Mouse (Mus musculus): ENCODE measurements at regions not wholly inside any gene's neighbourhood (a gene's known extent, or its start where the extent isn't known, plus 50 kb on each side); places are given as distances from the start of the nearest gene placed in this dataset.
"Not testable (repeated sequence)": the region's sequence is repeated elsewhere in the genome, so short reads cannot be mapped to it uniquely, and the experiment has no call there.

GRCm38 (mm10) chr13:72166225-72166624, 202.7 kb upstream of the Irx1 start:
- DNase-seq (ENCODE audit: extremely low spot score in 1 of 2, low spot score in 2 of 2) = no peak
- intact Hi-C loops (cut with DNase I) = no loop called here

DNA sequence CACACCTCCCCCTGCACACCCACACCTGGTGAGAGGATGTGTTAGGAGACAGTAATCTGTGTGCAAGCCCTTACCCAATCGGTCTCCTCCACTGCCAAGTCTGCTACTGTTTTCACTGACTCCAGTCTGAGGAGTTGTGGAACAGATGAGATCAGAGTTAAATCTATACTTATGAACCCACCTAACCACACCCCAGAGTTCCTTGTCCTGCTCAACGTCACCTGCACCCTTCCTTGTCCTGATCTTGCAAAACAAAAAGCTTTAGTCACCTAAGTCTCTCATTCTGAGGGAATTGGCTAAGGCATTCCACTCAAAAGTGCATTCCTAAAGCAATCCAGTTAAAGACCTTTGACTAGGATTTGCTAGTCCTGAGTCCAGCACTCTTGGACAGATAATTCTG, 203.9 kb upstream of the Irx1 start:
- DNase-seq (ENCODE audit: extremely low spot score in 1 of 2, low spot score in 2 of 2) = no peak
- intact Hi-C loops (cut with DNase I) = no loop called here

DNA sequence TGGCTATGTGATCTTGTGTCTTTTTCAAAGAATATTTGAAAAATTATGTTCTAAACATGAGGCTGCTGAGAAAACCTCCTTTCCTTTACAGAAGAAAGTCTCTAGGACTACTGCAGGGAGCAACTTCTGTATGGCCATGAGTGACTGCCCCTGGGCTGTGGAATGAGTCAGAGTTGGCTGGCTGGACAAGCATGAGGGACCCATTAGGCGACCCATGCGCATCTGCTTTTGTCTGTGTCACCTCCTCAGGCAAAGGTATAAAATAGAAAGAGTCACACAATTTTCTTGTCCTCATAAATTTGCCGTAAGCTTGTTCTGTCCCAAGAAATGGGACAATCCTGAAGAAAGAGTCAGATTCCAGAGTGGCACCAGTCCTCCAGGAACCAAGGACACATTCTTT, 220.1 kb upstream of the Irx1 start:
- intact Hi-C loops (cut with DNase I) = no loop called here
- no peak for DNase-seq (ENCODE audit: extremely low spot score in 1 of 2, low spot score in 2 of 2)

DNA sequence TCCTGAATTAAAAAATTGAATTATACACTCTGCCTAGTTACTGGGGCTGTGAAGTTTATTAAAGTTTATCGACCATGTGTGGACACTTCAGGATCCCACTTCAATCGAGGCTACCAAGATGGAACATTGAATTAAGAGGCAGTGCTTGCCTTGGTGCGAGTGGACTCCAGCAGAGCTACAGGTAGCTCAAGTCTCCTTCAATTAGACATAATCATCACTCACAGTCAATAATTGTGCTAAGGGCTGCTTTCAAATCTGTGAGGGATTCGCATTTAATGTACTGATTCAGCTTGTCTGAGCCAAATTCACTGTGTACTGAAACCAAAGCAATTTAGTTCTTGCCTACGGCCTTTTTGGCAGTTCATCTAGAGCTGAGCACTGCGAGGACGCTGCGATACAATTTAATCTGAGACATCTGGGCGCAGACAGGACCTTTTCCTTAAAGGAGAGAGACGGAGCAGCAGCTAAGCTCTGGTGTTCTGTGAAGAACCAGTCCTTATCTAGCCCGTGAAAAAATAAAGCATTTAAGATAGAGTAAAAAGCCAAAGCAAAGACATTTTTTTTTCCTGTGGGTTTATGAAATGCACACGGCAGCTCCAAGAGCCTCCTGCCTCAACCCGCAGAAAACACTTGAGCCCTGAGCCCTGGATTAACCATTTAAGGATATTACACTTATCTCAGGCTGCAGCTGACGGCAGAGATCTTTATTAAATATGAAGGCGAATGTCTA, 220.8 kb upstream of the Irx1 start:
- intact Hi-C loops (cut with DNase I) = no loop called here
- no peak for DNase-seq (ENCODE audit: extremely low spot score in 1 of 2, low spot score in 2 of 2)

- intact Hi-C loops (cut with DNase I) = no loop called here
- no peak for DNase-seq (ENCODE audit: extremely low spot score in 1 of 2, low spot score in 2 of 2)
These were observed 221.3 kb upstream of the Irx1 start for GRCm38 (mm10) chr13:72184846-72185118.

DNA sequence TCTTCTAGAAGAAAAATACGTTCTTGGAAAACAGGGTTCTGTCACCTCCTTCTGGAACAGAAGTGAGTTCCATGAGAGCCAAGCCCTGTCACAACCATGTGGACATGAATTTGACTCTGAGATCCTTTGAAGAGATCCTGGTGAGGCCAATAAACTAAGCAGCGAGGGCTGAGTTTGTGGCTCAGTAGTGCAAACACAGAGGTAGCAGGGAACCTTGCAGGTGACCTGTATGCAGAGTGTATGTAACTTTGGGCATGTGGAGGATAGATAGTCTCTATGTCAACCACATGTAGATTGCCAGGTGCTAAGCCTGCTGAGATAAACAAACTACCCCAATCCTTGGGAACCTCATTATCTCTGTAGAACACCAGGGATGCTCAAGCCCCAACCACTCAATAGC, 232.4 kb upstream of the Irx1 start:
- DNase-seq (ENCODE audit: extremely low spot score in 1 of 2, low spot score in 2 of 2) = no peak
- intact Hi-C loops (cut with DNase I) = no loop called here

GRCm38 (mm10) chr13:72198341-72199105, 235.0 kb upstream of the Irx1 start:
- DNase-seq (ENCODE audit: extremely low spot score in 1 of 2, low spot score in 2 of 2) = no peak
- intact Hi-C loops (cut with DNase I) = no loop called here

- intact Hi-C loops (cut with DNase I) = no loop called here
- no peak for DNase-seq (ENCODE audit: extremely low spot score in 1 of 2, low spot score in 2 of 2)
These were observed 246.0 kb upstream of the Irx1 start for GRCm38 (mm10) chr13:72209518-72209917.

GRCm38 (mm10) chr13:72209946-72210456, 246.5 kb upstream of the Irx1 start:
- intact Hi-C loops (cut with DNase I) = no loop called here
- DNase-seq (ENCODE audit: extremely low spot score in 1 of 2, low spot score in 2 of 2) = peak in 1 of 2 experiments; percentile 34

DNA sequence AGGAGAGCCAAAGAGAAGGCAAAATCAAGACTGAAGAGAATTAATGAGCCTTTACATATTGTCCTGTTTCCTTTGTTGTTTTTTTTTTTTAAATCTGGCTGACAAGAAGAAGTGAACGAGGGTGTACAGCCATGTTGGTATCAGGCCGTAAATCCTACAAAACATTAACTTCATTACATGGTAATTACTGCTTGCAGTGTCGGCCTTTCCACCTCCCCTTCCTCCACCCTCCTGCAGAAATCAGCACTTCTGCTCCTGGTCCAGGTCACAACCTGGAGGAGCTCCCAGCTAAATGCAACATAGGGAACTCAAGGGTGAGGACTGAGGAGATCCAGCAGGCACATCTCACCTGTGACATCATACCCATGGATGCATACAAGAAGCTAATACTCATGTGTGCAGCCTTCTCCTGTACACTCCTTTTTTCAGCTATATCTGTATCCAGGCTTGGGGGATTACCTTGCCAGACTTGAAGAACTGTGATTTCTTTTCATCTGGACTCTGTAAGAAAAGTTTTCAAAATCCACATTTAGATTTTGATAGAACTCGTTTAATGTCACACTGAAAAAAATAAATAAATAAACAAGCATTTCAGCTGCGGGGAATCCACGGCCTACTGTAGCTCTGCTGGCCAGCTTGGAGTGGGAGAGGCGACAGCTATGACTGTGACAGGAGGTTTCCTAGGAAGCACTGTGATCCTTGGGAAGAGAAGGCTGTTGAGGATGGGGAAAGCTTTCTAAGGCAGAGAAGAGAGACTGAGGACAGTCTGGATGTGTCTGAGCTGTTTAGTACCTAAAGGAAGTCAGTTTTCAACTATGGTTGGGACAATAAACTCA, 247.2 kb upstream of the Irx1 start:
- DNase-seq (ENCODE audit: extremely low spot score in 1 of 2, low spot score in 2 of 2) = peak in 1 of 2 experiments; percentile 31
- intact Hi-C loops (cut with DNase I) = no loop called here

GRCm38 (mm10) chr13:72211716-72212115, 248.2 kb upstream of the Irx1 start:
- intact Hi-C loops (cut with DNase I) = no loop called here
- no peak for DNase-seq (ENCODE audit: extremely low spot score in 1 of 2, low spot score in 2 of 2)

DNA sequence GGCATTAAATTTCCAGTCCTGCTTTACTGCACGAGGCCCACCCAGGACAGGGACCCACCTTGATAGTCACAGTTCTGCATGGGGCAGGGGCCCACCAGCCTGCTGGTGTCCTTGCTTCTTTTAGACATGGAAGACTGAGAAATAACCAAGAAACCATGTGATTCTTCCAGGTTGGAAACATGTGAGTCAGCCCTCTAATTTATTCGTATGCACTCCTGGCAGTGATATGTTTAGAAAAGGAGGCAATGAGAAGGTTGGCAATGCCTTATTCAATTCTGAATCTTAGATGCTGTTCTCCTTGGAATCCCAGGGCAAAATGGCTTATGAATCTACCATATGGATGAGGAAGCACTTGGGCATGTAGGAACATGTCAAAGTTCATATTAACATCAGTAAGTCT, 249.2 kb upstream of the Irx1 start:
- no peak for DNase-seq (ENCODE audit: extremely low spot score in 1 of 2, low spot score in 2 of 2)
- intact Hi-C loops (cut with DNase I) = no loop called here

- intact Hi-C loops (cut with DNase I) = no loop called here
These were observed 255.8 kb upstream of the Irx1 start for GRCm38 (mm10) chr13:72219329-72219728.

DNA sequence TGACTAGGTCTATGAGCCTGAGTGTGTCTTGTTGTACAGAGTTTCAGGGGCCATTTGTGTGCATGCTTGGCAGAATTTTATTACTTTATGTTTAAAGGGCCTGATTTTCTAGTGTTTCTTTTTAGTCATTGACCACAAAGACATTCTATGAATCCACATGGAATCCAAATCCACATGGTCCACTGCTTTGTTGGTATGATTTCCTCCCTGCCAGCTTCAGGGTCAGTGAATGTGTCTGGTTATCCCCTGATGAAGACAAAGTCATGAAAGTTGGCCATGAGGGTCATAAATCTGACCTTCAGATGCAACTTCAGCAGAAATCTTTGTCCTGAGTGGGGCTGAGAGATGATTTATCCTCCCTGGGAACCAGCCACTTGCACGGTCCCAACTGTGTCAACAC, 263.6 kb upstream of the Irx1 start:
- DNase-seq (ENCODE audit: extremely low spot score in 1 of 2, low spot score in 2 of 2) = no peak
- intact Hi-C loops (cut with DNase I) = no loop called here

More at GRCm38 (mm10) chr13:72219329-72219728, 255.8 kb upstream of the Irx1 start:
- DNase-seq (ENCODE audit: extremely low spot score in 1 of 2, low spot score in 2 of 2) = no peak

DNA sequence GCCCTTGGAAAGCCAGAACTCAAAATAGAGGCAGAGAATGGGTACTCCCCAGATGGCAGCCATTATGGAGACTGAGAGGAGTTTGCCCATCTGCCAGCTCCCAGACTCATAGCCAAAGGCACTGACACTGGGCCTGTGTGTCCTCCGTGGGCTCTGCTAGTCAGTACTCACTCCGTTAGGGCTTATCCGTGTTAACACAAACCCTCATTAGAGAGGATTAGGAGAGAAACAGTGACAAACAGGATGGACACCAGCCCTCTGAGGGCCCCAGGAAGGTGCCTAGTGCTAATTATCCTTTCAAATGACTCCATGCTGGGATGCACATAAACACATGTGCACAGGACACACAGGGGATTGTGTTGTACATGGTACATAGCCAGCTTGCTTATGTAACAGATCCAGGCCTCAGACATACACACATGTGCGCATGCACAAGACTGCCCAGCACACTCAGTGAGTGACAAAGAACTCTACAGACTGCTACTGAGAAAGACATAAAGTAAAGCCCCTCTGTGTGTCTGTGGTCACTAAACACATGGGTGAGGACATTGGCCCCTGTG, 267.6 kb upstream of the Irx1 start:
- no peak for DNase-seq (ENCODE audit: extremely low spot score in 1 of 2, low spot score in 2 of 2)
- intact Hi-C loops (cut with DNase I) = no loop called here

- no peak for DNase-seq (ENCODE audit: extremely low spot score in 1 of 2, low spot score in 2 of 2)
- intact Hi-C loops (cut with DNase I) = no loop called here
These were observed 268.6 kb upstream of the Irx1 start for GRCm38 (mm10) chr13:72232080-72232479.

- DNase-seq (ENCODE audit: extremely low spot score in 1 of 2, low spot score in 2 of 2) = no peak
- intact Hi-C loops (cut with DNase I) = no loop called here
These were observed 278.4 kb upstream of the Irx1 start for GRCm38 (mm10) chr13:72241919-72242318.

- no peak for DNase-seq (ENCODE audit: extremely low spot score in 1 of 2, low spot score in 2 of 2)
- intact Hi-C loops (cut with DNase I) = no loop called here
These were observed 286.9 kb upstream of the Irx1 start for GRCm38 (mm10) chr13:72250419-72250818.

- DNase-seq (ENCODE audit: extremely low spot score in 1 of 2, low spot score in 2 of 2); intact Hi-C loops (cut with DNase I): not testable (repeated sequence)
These were observed 289.7 kb upstream of the Irx1 start for GRCm38 (mm10) chr13:72253242-72253641.
